Mouse (Mus musculus): ENCODE data around the gene Hoxa4. TPM values are rescaled to one million over a fixed set of nuclear protein-coding genes. Genes with fewer than 3 reads are reported as not detected.

Gene Hoxa4
- polyA plus RNA-seq (2017; shearing (Covaris generic)) = not detected

GRCm38 (mm10) chr6:52190906-52191810 lies at the start of gene Hoxa4:
Hoxa4 (minus strand) TSS chr6:52191753.

GRCm38 (mm10) chr6:52240389-52241000 lies 48.9 kb upstream of the Hoxa4 start, which contains the start of gene Hoxa10:
Hoxa10 (minus strand) TSS chr6:52240854.

GRCm38 (mm10) chr6:52230516-52231165 lies 39.1 kb upstream of the Hoxa4 start, which contains the start of gene Hoxa9:
Hoxa9 (minus strand) TSS chr6:52231089.

DNA sequence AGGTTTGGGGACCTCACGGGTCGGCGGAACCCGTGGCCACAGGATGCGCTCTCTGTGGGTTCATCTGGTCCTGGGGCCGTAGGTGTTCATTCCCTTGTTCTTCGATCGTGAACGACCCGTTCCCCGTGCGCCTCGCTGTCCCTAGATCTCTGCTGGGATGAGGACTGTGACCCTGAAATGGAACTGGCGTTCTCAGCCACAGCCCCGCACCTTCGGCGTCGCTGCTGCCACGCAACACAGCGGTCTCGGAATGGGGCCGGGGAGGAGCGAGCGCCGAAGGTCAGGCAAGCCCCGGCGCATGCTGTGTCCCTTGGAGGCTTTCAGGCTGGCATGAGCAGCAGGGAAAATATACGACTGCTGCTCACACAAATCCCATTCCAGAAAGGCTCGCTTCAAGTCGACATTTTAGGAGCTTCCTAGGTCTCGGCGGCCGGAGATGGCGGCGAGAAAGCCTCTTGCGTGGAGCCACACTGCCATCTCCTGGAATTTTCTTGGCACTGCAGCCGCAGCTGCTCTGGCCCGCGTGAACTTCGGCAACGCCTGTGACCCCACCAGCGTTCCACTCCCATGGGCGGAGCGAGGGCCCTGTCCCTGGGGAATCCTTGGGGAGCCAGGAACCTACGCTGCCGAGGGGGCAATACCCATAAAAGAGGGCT lies 29.9 kb upstream of the Hoxa4 start, which contains the start of gene Hoxa7:
Gene Hoxa7 (minus strand): TSS at position 518 of the 656 bp plus-strand sequence.

GRCm38 (mm10) chr6:52213119-52213986 lies 21.8 kb upstream of the Hoxa4 start, which contains the start of the genes Hoxa3 and Gm28308:
Hoxa3 (minus strand) TSS chr6:52213336.
Gm28308 (minus strand) TSS chr6:52213339.

DNA sequence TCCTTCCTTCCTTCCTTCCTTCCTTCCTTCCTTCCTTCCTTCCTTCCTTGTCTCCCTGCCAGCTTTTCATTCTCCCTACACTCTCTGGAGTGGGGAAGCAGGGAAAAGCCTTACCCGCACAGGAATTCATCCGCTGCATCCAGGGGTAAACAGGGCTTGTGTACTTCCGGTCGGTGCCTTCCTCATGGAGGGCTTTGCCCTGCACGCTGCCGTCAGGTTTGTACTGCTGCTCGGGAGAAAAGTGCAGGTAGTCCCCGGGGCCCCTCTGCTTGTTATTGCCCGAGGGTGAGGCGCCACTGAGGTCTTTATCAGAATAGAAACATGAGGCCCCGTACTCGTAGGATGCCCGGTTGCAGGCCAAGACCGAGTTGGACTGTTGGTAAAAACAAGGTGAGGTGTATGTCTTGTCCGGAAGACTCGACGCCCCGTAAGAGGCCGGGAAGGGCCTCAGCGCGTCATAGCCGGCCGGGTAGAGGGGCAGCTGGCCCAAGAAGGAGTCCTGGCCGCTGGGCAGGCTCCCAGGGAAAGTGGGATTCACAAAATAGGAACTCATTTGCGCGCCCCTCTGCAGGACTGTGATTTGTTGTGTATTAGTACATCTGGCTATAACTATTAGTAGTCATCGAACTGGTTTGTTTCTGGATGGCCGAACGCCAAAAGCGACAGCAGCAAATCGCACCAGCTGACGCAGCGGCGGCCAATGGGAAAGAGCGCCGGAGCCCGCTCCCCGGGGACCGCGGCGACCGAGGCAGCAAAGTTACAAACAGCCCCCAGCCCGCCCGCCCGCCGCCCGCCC lies 16.7 kb upstream of the Hoxa4 start, which contains the start of gene Hoxa6:
Gene Hoxa6 (minus strand): TSS at position 651 of the 796 bp plus-strand sequence.

GRCm38 (mm10) chr6:52204050-52204752 lies 12.6 kb upstream of the Hoxa4 start, which contains the start of gene Hoxa5:
Hoxa5 (minus strand) TSS chr6:52204587.

GRCm38 (mm10) chr6:52177061-52177735 lies 14.4 kb downstream of the Hoxa4 start, which contains the start of gene 5730596B20Rik:
5730596B20Rik (plus strand) TSS chr6:52177498.

GRCm38 (mm10) chr6:52164626-52165440 lies 26.7 kb downstream of the Hoxa4 start, which contains the start of gene Hoxa2:
Hoxa2 (minus strand) TSS chr6:52164831.

DNA sequence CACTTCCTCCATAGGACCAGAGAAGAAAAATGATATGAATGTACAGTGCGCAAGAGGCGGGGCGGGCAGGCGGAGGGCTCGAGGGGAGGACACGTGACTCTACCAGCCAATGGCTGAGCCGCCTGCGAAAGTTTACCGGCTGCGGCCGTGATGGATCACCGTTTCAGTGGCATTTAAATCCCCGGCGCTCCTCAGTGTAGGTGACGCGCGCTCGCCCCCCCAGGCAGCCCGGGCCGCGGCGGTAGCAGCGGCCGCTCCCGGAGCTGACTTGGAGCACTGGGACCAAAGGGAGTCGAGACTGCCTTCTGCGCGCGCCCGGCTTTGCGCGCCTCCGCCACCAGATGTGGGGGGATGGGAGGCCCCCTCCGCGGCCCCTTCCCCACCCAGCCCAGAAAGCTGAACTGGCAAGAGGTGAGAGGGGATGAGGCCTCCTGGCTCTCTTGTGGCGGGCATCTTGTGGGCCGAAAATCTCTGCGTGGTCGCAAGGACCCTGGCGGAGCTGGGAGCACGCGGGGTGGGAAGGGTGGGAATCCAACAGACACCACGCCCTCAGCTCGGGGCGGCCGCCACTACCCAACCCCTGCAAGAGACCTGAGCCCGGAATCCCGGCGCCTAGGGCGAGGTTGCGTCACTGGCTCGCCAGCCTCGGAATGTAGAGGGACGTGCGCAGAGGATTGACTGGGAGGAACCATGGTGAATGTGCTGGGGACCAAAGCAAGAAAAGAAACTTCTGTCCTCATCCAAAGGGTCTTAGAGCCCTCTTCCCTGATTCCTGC lies 33.1 kb downstream of the Hoxa4 start, which contains the start of gene Hoxa1:
Gene Hoxa1 (minus strand): TSS at position 42 of the 776 bp plus-strand sequence.

Other genes with a start within 250 kb of the Hoxa4 start
- 32.2 TPM for gene Skap2, start 179.2 kb downstream of the Hoxa4 start, polyA plus RNA-seq (2017; shearing (Covaris generic))
- not detected for gene Hoxa1, start 33.4 kb downstream of the Hoxa4 start, polyA plus RNA-seq (2017; shearing (Covaris generic))
- gene Hoxa2, start 26.9 kb downstream of the Hoxa4 start, polyA plus RNA-seq (2017; shearing (Covaris generic)) = not detected
- gene 5730596B20Rik, start 14.3 kb downstream of the Hoxa4 start, polyA plus RNA-seq (2017; shearing (Covaris generic)) = not detected
- gene Hoxa5, start 12.8 kb upstream of the Hoxa4 start, polyA plus RNA-seq (2017; shearing (Covaris generic)) = not detected
- gene Hoxa6, start 17.0 kb upstream of the Hoxa4 start, polyA plus RNA-seq (2017; shearing (Covaris generic)) = not detected
- not detected for gene Hoxa3, start 21.6 kb upstream of the Hoxa4 start, polyA plus RNA-seq (2017; shearing (Covaris generic))
- not detected for gene Gm28308, start 21.6 kb upstream of the Hoxa4 start, polyA plus RNA-seq (2017; shearing (Covaris generic))
- 0.33 TPM for gene Hoxa7, start 30.1 kb upstream of the Hoxa4 start, polyA plus RNA-seq (2017; shearing (Covaris generic))
- gene Hoxa9, start 39.3 kb upstream of the Hoxa4 start, polyA plus RNA-seq (2017; shearing (Covaris generic)) = 0.12 TPM
- gene Hoxa10, start 49.1 kb upstream of the Hoxa4 start, polyA plus RNA-seq (2017; shearing (Covaris generic)) = not detected
- gene Hoxa11, start 54.1 kb upstream of the Hoxa4 start, polyA plus RNA-seq (2017; shearing (Covaris generic)) = not detected
- not detected for gene Hoxa13, start 69.1 kb upstream of the Hoxa4 start, polyA plus RNA-seq (2017; shearing (Covaris generic))
- gene Evx1, start 121.7 kb upstream of the Hoxa4 start, polyA plus RNA-seq (2017; shearing (Covaris generic)) = not detected

Measured in inflammation-experienced regulatory T-cells, adult 16 weeks (primary cell).